Mouse (Mus musculus) urinary bladder, postnatal 14 days (tissue): ENCODE data around the gene Aox2.
A peak's percentile ranks its signal among the peaks of the same experiment; 100 is the strongest.

Source experiments
- DNase-seq: peaks from one replicate; pipeline ENCODE4 v3.0.0; 2021; ENCODE audit warnings: low spot score

Gene Aox2

GRCm38 (mm10) chr1:58278026-58278425 is at the start of gene Aox2:
Gene Aox2, plus strand, starts transcription at chr1:58278326.
- no peak for DNase-seq

- DNase-seq: no peak
Observed at GRCm38 (mm10) chr1:58228916-58229315, 49.2 kb upstream of the Aox2 start.

- no peak for DNase-seq
Observed at GRCm38 (mm10) chr1:58229774-58230173, 48.4 kb upstream of the Aox2 start.

- DNase-seq: no peak
Observed at GRCm38 (mm10) chr1:58230542-58230941, 47.6 kb upstream of the Aox2 start.

GRCm38 (mm10) chr1:58235405-58235804 is 42.7 kb upstream of the Aox2 start:
- no peak for DNase-seq

- DNase-seq: no peak
Observed at GRCm38 (mm10) chr1:58237527-58238299, 40.4 kb upstream of the Aox2 start.

GRCm38 (mm10) chr1:58238440-58238839 is 39.7 kb upstream of the Aox2 start:
- no peak for DNase-seq

- DNase-seq: no peak
Observed at GRCm38 (mm10) chr1:58238961-58239360, 39.2 kb upstream of the Aox2 start.

- no peak for DNase-seq
Observed at GRCm38 (mm10) chr1:58240347-58240746, 37.8 kb upstream of the Aox2 start.

GRCm38 (mm10) chr1:58244487-58244886 is 33.6 kb upstream of the Aox2 start:
- DNase-seq: no peak

GRCm38 (mm10) chr1:58248518-58248917 is 29.6 kb upstream of the Aox2 start:
- no peak for DNase-seq

GRCm38 (mm10) chr1:58253466-58253865 is 24.7 kb upstream of the Aox2 start:
- no peak for DNase-seq

GRCm38 (mm10) chr1:58257195-58257991 is 20.7 kb upstream of the Aox2 start:
- peak; percentile 62 for DNase-seq

- DNase-seq: no peak
Observed at GRCm38 (mm10) chr1:58260311-58260710, 17.8 kb upstream of the Aox2 start.

- DNase-seq: no peak
Observed at GRCm38 (mm10) chr1:58268231-58268630, 9.9 kb upstream of the Aox2 start.

- DNase-seq: peak; percentile 59
Observed at GRCm38 (mm10) chr1:58270807-58271569, 7.1 kb upstream of the Aox2 start.

- no peak for DNase-seq
Observed at GRCm38 (mm10) chr1:58275879-58276278, 2.2 kb upstream of the Aox2 start.

- no peak for DNase-seq
Observed at GRCm38 (mm10) chr1:58278513-58278912, 387 bp downstream of the Aox2 start.

- no peak for DNase-seq
Observed at GRCm38 (mm10) chr1:58280381-58280780, 2.3 kb downstream of the Aox2 start.

- no peak for DNase-seq
Observed at GRCm38 (mm10) chr1:58280939-58281624, 3.0 kb downstream of the Aox2 start.

GRCm38 (mm10) chr1:58281625-58281988 is 3.5 kb downstream of the Aox2 start:
- DNase-seq: no peak

GRCm38 (mm10) chr1:58284505-58284904 is 6.4 kb downstream of the Aox2 start:
- no peak for DNase-seq
